Mouse (Mus musculus): ENCODE measurements at regions not wholly inside any gene's neighbourhood (a gene's known extent, or its start where the extent isn't known, plus 50 kb on each side); places are given as distances from the start of the nearest gene placed in this dataset.

DNA sequence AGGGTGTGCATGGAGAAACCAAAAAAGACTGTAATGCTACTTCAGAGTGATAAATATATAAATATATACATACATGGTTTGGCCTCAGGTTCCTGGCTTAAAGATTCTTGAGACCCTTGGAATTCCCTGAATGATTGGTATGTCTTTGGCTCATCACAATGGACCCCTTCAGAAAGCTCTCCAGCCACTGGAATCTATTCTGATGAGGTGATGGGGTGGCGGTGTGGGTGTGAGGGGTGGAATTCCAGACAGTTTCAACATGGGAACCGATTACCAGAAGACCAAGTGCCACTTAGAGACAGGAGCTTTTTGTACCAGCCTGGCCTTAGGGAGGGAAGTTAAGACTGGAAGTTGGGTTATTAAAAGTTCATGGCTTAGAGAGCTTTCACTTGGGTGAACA is 190.1 kb downstream of the Galc start:
- Histone ChIP-seq H3K4me1 (peaks cover 5% of the 10 kb centered on the region), H3K9me3 (no peaks in the 10 kb centered on the region), H3K27ac (replicated peaks) (no peak overlapping the region), H3K4me2 (no peak overlapping the region), H3K27me3 (replicated peaks) (no peaks in the 10 kb centered on the region), H3K4me3 (no peak overlapping the region), H3K36me3 (no peaks in the 10 kb centered on the region), H3K9ac (no peak overlapping the region)
- 36% methylated on average over 2 of the region's 2 CpGs for WGBS
- ATAC-seq (ENCODE audit: extremely low read depth, insufficient number of reproducible peaks, low FRiP score, low TSS enrichment), result no peak

DNA sequence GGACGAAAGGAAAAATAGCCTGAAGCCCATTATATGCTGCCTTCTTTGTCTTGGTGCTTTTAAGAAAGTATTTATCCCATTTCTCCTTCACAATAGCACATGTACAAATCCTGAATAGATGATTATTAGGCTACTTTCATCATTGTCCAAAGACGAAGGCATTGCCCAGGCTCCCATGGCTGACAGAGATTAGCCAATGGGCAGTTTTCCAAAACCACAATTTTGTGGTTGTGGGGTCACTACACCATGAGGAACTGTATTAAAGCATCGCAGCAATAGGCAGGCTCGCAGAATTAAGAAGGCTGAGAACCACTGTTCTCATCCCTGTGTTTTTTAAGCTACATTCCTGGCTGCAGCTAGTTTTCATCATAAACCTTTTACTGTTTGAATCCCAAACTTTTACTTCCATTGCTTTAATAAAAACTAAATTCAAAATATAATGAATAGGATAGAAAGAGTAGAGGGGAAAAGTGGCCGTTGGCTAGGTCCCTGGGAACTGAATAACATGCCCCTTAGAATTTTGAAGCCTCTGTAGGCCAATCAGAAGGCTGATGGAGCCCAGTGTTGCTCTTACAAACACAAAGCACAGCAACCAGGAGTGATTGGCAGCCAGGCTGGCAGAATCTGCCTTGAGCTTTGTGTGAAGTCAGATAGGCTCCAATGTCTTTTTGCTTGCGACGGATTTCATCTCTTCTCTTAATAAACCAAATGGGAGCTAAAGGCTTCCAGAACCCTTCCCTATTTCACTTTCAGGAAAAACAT is 199.7 kb downstream of the Galc start:
- no peak for ATAC-seq (ENCODE audit: extremely low read depth, insufficient number of reproducible peaks, low FRiP score, low TSS enrichment)
- H3K4me3 ChIP-seq, result no peak overlapping the region
- no peaks in the 10 kb centered on the region for H3K27me3 ChIP-seq (replicated peaks)
- H3K4me2 ChIP-seq, result no peak overlapping the region
- H3K27ac ChIP-seq (replicated peaks), result no peak overlapping the region
- H3K36me3 ChIP-seq, result no peaks in the 10 kb centered on the region
- no peaks in the 10 kb centered on the region for H3K9me3 ChIP-seq
- WGBS, result 82% methylated on average over 7 of the region's 7 CpGs
- no peak overlapping the region for H3K9ac ChIP-seq
- no peaks in the 10 kb centered on the region for H3K4me1 ChIP-seq

DNA sequence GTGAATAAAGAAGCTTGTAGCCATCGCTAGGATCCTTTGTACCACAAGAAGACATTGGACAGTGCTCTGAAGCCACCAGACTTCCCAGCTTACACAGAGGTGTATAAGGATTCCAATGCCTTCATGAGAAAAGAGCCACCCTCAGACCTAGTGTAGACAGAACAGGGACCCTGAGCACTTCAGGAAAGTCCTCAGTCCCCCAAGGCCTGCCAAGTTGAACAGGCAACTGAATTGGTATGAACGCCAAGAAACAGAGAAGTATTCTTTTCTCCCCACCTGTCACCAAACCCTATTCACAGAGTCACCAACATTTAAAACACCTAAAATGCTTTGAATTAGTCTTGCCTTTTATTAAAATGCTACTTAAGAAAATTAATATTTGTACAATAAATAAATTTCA is 200.3 kb downstream of the Galc start:
- Histone ChIP-seq H3K9ac (no peak overlapping the region), H3K27ac (replicated peaks) (no peak overlapping the region), H3K4me1 (no peaks in the 10 kb centered on the region), H3K27me3 (replicated peaks) (no peaks in the 10 kb centered on the region), H3K4me3 (no peak overlapping the region), H3K4me2 (no peak overlapping the region), H3K9me3 (no peaks in the 10 kb centered on the region), H3K36me3 (no peaks in the 10 kb centered on the region)
- ATAC-seq (ENCODE audit: extremely low read depth, insufficient number of reproducible peaks, low FRiP score, low TSS enrichment), result no peak
- 85% methylated on average over 2 of the region's 2 CpGs for WGBS

DNA sequence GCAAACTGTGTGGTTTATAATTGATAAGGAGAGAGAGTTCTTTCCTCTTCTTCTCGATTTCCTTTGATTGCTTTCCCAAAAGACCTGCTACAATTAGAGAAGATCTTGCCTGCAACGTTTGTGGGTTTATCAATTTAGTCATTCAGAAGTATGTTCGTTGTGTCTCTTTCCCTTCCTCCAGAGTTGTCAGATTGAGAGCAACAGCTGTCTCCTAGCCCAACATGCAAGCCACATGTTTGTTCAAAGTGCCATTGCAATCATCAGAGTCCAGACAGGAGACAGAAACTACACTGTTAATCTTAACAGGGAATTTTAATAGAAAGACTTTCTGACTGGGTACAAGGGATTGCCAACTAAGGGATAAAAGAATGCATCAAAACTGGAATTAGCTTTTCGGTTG is 208.3 kb downstream of the Galc start:
- peaks cover 23% of the 10 kb centered on the region for H3K4me1 ChIP-seq
- 34% methylated on average over 4 of the region's 4 CpGs for WGBS
- H3K9me3 ChIP-seq, result no peaks in the 10 kb centered on the region
- no peaks in the 10 kb centered on the region for H3K27me3 ChIP-seq (replicated peaks)
- ATAC-seq (ENCODE audit: extremely low read depth, insufficient number of reproducible peaks, low FRiP score, low TSS enrichment), result no peak
- no peaks in the 10 kb centered on the region for H3K36me3 ChIP-seq
- H3K4me2 ChIP-seq, result no peak overlapping the region
- no peak overlapping the region for H3K9ac ChIP-seq
- no peak overlapping the region for H3K4me3 ChIP-seq
- H3K27ac ChIP-seq (replicated peaks), result peak overlapping the region; percentile 30

DNA sequence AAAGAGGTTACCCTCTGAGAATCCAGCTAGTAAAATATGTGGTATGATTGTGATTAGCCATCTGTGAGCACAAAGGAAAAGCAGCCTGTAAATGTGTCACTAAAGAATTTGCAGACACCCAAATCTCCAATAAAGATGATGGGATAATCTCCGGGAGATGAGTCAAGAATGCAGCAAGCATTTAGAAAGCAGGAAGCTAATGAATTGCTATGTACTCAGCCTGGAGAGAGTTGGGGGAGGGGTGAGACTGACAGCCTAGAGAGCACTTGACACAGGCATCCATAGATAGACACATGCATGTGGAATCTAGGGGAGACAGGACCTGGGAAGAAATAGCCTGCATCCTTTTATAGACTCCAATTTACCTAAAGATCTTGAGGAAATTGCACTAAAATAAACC is 208.8 kb downstream of the Galc start:
- Histone ChIP-seq H3K27me3 (replicated peaks) (no peaks in the 10 kb centered on the region), H3K27ac (replicated peaks) (peak overlapping the region; percentile 30), H3K4me3 (no peak overlapping the region), H3K9ac (no peak overlapping the region), H3K36me3 (no peaks in the 10 kb centered on the region), H3K4me1 (peaks cover 23% of the 10 kb centered on the region), H3K9me3 (no peaks in the 10 kb centered on the region), H3K4me2 (no peak overlapping the region)
- ATAC-seq (ENCODE audit: extremely low read depth, insufficient number of reproducible peaks, low FRiP score, low TSS enrichment), result no peak
- WGBS, result 3% methylated on average over 1 of the region's 1 CpGs

DNA sequence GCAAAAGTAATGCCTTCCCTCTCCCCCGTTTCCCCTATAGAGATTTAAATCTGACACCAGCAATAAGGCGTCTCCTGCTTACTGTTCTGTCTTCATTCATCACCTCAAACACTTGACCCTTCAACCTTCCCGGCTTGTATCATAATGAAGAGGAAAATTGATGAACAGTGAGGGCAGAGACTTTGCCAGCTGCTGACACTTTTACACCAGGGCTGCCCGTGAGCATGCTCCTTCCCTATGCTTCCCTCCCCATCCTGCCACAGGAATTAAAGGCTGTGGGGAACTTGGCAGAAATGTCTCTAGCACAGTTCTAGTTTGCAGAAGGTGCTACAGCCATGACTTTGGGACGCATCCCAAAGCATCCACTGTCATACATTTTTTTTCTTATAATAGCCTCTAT is 209.2 kb downstream of the Galc start:
- Histone ChIP-seq H3K4me3 (no peak overlapping the region), H3K4me1 (peaks cover 23% of the 10 kb centered on the region), H3K9ac (no peak overlapping the region), H3K27me3 (replicated peaks) (no peaks in the 10 kb centered on the region), H3K27ac (replicated peaks) (peak overlapping the region; percentile 24; the same call in 1 of the 2 replicates), H3K9me3 (no peaks in the 10 kb centered on the region), H3K4me2 (no peak overlapping the region), H3K36me3 (no peaks in the 10 kb centered on the region)
- ATAC-seq (ENCODE audit: extremely low read depth, insufficient number of reproducible peaks, low FRiP score, low TSS enrichment), result no peak
- WGBS, result 28% methylated on average over 5 of the region's 5 CpGs

DNA sequence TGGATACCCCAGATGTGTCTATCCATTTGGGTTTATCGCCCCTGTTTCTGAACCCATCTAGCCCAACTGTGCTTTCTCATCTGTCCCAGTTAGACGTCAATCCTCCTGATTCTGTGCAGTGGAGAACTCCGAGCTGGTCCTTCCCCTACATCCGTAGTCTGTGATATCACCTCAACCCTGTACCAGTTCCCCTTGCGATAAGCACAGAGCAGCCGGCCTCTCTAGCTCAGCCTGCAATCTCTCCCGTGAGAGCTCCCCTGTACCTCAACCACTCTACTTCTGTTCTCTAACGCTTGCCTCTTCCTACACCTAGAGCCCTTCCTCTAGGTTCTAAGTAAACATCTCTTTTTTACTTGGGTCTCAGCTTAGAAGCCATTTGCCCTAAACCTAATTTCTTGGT is 211.5 kb downstream of the Galc start:
- no peak for ATAC-seq (ENCODE audit: extremely low read depth, insufficient number of reproducible peaks, low FRiP score, low TSS enrichment)
- Histone ChIP-seq H3K9ac (no peak overlapping the region), H3K27me3 (replicated peaks) (no peaks in the 10 kb centered on the region), H3K27ac (replicated peaks) (no peak overlapping the region), H3K4me1 (peaks cover 23% of the 10 kb centered on the region), H3K36me3 (no peaks in the 10 kb centered on the region), H3K4me3 (no peak overlapping the region), H3K9me3 (no peaks in the 10 kb centered on the region), H3K4me2 (no peak overlapping the region)
- WGBS, result 32% methylated on average over 8 of the region's 8 CpGs

DNA sequence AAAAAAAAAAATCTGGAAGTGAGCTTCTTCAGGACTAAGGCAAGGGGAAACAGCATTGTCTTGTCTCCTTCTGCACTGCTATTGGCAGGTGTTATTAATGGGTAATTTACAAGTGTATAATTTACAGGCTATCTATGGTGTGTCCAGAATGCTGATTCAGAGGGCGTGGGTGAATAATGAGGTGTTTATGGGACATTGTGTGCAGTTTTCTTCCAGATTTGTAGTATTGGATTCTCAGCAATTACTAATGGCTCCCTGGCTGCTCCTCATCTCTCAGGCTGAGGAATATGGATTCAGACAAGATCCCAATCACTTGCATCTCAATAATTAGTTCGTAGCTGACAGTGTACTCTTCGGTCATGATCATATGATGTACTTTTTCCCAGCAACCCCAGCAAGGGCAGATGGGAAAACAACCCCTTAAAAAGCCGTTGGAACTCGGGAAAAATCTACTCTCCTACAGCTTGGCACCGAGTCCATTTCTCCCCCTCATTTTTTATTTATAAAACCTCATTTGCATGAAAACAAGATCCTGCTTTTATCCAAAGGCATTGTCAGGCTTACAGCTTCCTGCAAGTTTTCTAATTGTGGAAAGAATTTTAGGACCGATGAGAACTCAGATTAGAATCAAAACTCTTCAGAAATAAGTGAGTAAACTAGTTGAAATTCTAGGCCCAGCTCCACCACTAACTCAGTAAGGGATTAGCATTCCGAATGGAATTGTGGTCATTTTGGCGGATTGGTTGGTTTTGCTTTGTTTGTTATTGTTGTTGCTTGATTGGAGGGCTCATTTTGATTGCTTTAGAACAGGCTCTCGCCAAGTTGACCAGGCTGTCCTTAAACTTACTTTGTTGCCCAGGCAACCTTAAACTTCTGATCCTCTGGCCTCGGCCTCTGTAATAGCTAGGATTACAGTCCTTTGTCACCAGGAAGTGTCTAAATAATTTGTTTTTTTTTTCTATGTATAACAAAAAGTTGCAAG is 212.5 kb downstream of the Galc start:
- WGBS, result 74% methylated on average over 11 of the region's 11 CpGs
- Histone ChIP-seq H3K9ac (no peak overlapping the region), H3K4me3 (no peak overlapping the region), H3K4me2 (no peak overlapping the region), H3K27ac (replicated peaks) (no peak overlapping the region), H3K9me3 (no peaks in the 10 kb centered on the region), H3K4me1 (peaks cover 23% of the 10 kb centered on the region), H3K27me3 (replicated peaks) (no peaks in the 10 kb centered on the region), H3K36me3 (no peaks in the 10 kb centered on the region)
- no peak for ATAC-seq (ENCODE audit: extremely low read depth, insufficient number of reproducible peaks, low FRiP score, low TSS enrichment)

DNA sequence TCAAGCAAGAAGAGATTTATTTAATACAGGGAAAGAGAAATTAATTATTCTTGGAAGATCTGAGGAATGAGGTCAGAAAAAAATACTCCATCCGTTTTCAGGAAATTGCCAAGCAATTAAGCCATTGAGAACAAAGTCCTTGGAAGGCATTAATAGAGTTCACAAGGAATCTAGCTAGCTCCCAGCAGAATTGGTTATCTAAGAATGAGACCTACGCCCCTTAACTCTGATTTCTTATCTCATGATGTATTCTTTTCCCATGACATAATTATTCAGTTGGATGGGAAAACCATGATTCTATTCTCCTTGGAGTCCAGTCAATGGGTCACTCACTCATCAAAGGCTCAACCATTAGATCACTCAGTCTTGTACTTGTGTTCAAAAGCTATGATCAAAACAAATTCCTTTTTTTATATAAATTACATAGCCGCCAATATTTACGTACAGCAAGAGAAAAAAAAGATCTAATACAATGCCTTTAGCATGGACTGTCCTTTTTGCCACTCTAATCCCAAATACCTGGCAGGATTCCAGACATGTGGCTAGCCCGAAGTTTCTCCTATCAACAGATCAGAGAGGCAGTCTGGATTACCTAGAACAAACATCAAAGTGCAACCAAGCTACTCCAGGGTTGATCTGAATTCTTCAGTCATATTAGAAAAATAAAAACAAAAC is 213.3 kb downstream of the Galc start:
- H3K27me3 ChIP-seq (replicated peaks), result no peaks in the 10 kb centered on the region
- H3K27ac ChIP-seq (replicated peaks), result no peak overlapping the region
- no peak for ATAC-seq (ENCODE audit: extremely low read depth, insufficient number of reproducible peaks, low FRiP score, low TSS enrichment)
- no peaks in the 10 kb centered on the region for H3K36me3 ChIP-seq
- H3K4me2 ChIP-seq, result no peak overlapping the region
- no peaks in the 10 kb centered on the region for H3K9me3 ChIP-seq
- WGBS, result 58% methylated on average over 5 of the region's 5 CpGs
- H3K4me3 ChIP-seq, result no peak overlapping the region
- peaks cover 21% of the 10 kb centered on the region for H3K4me1 ChIP-seq
- no peak overlapping the region for H3K9ac ChIP-seq

DNA sequence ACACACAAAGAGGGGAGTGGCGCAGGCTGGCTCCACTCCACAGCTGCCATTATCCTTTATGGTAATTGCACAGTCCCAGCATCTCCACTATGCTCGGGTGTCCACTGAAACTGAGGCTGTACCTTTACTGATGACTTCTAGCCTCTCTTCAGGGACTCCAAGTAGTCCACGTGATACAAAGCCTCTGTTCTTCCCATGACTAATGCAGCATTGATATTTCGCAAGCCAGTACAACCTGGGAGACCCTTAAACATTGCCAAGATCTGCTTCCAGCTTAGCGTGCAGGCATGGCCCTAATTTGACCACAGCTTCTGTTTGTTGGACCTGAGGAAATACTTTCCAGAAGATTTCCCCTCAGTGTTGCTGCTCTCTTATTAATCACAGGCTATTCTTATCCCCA is 215.8 kb downstream of the Galc start:
- H3K36me3 ChIP-seq, result no peaks in the 10 kb centered on the region
- WGBS, result 76% methylated on average over 5 of the region's 5 CpGs
- peaks cover 5% of the 10 kb centered on the region for H3K4me1 ChIP-seq
- H3K9me3 ChIP-seq, result no peaks in the 10 kb centered on the region
- H3K9ac ChIP-seq, result no peak overlapping the region
- H3K4me2 ChIP-seq, result no peak overlapping the region
- H3K27ac ChIP-seq (replicated peaks), result no peak overlapping the region
- no peak for ATAC-seq (ENCODE audit: extremely low read depth, insufficient number of reproducible peaks, low FRiP score, low TSS enrichment)
- no peaks in the 10 kb centered on the region for H3K27me3 ChIP-seq (replicated peaks)
- no peak overlapping the region for H3K4me3 ChIP-seq

DNA sequence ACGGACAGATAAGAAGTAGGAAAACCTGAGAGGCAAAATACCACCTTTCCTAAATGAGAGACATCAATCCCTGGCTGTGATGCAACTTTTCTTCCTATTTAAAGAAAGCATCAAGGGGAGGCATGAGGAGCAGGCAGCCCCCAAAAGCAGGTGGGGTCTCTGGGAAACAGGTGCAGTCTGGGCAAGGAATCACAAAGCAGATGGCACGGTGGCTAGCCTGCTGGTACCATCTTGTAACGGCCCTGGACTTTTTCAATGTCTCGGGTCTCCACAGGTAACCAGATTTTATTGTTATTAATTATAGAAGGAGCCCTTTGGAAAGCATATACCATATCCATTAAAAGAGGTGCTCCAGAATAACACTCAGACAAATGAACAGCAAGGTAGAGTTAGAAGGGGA is 219.6 kb downstream of the Galc start:
- no peak overlapping the region for H3K27ac ChIP-seq (replicated peaks)
- H3K27me3 ChIP-seq (replicated peaks), result no peaks in the 10 kb centered on the region
- no peaks in the 10 kb centered on the region for H3K36me3 ChIP-seq
- ATAC-seq (ENCODE audit: extremely low read depth, insufficient number of reproducible peaks, low FRiP score, low TSS enrichment), result no peak
- WGBS, result 76% methylated on average over 4 of the region's 4 CpGs
- no peaks in the 10 kb centered on the region for H3K9me3 ChIP-seq
- H3K9ac ChIP-seq, result no peak overlapping the region
- no peak overlapping the region for H3K4me2 ChIP-seq
- no peak overlapping the region for H3K4me3 ChIP-seq
- H3K4me1 ChIP-seq, result no peaks in the 10 kb centered on the region

Data from heart, embryonic 13.5 days (tissue).